In the genomic region with DNA sequence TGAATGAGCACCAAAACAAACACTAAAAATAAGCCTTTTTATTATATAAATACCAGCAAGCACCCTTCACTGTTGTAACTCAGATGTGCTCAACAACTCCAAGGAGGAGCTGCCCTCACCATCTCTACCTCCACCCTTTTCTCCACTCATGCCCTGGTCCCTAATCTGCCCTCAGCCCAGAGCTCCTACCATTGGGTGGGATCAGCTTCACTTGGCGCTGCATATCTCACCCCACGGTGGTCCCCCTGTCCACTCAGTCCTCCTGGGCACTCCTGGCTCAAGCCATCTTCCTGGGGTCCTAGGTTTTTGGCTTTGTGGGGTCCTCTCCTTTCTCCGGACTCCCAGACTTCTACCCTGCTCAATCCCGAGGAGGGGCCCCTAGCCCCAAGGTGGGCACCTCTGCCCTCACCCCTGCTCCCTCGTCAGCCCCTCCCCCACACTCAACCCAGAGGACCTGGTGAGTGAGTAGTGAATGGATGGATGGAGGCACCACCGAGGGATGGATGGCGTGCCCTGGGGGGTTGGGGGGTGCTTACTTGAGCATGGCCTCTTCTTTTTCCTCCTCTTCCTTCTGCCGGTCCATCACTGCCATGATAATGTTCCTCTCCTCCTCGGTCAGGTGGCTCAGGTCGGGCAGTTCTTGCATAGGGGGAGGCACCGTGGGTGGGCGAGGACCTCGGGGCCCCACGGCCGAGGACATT, we compare ENCODE assay signal across 8 mouse cellular contexts. TPM values are rescaled to one million over a fixed set of nuclear protein-coding genes. Genes with fewer than 3 reads are reported as not detected.
DNase-seq lines count a peak whose midpoint lies in the region; ATAC-seq and TF ChIP-seq lines count a peak whose summit lies in the region.

No protein-coding gene starts in this region.

- peak overlapping the region; percentile 82 for H3K4me2 ChIP-seq in forebrain, embryonic 14.5 days (ENCODE audit: low read length)
- H3K4me2 ChIP-seq in midbrain, embryonic 13.5 days (replicated peaks): peak overlapping the region; percentile 81

- peak overlapping the region; percentile 32; the same call in 1 of the 2 replicates for H3K4me3 ChIP-seq in liver, adult 2 months (ENCODE audit: insufficient read depth, low read depth, low read length)
- peak overlapping the region; percentile 70 for H3K4me3 ChIP-seq in forebrain, embryonic 14.5 days (ENCODE audit: low read depth, low read length)
- peak overlapping the region; percentile 82 for H3K4me3 ChIP-seq in midbrain, embryonic 13.5 days (replicated peaks)

- H3K9me3 ChIP-seq in forebrain, embryonic 14.5 days (replicated peaks; ENCODE audit: control insufficient read depth, low read length): no peaks in the 10 kb centered on the region
- no peaks in the 10 kb centered on the region for H3K9me3 ChIP-seq in midbrain, embryonic 13.5 days

- H3K4me1 ChIP-seq in liver, adult 2 months (ENCODE audit: control insufficient read depth, insufficient read depth, low read length): no peaks in the 10 kb centered on the region
- H3K4me1 ChIP-seq in forebrain, embryonic 14.5 days (ENCODE audit: control insufficient read depth, insufficient read depth, low read length): no peaks in the 10 kb centered on the region
- H3K4me1 ChIP-seq in midbrain, embryonic 13.5 days (replicated peaks): peaks cover 34% of the 10 kb centered on the region

- peaks cover 9% of the 10 kb centered on the region for H3K27me3 ChIP-seq in liver, adult 2 months (ENCODE audit: control insufficient read depth, insufficient read depth, low read length)
- H3K27me3 ChIP-seq in forebrain, embryonic 14.5 days (replicated peaks; ENCODE audit: control insufficient read depth, insufficient read depth, low read length): no peaks in the 10 kb centered on the region
- no peaks in the 10 kb centered on the region for H3K27me3 ChIP-seq in midbrain, embryonic 13.5 days

- 15% methylated on average over 15 of the region's 15 CpGs for WGBS in liver, adult 2 months
- 6% methylated on average over 14 of the region's 15 CpGs for WGBS in forebrain, embryonic 14.5 days
- 2% methylated on average over 15 of the region's 15 CpGs for WGBS in midbrain, embryonic 13.5 days

- no peak overlapping the region; the same call in 1 of the 2 replicates for H3K9ac ChIP-seq in liver, adult 2 months (ENCODE audit: low read depth, low read length)
- H3K9ac ChIP-seq in forebrain, embryonic 14.5 days (ENCODE audit: low read length): peak overlapping the region; percentile 93
- H3K9ac ChIP-seq in midbrain, embryonic 13.5 days (replicated peaks): peak overlapping the region; percentile 95

- DNase-seq in liver, adult 2 months (ENCODE audit: extremely low read depth, low read depth, low spot score): no peak
- DNase-seq in liver: no peak
- DNase-seq in cerebellum, adult 8-10 months: peak; percentile 64
- DNase-seq in forebrain, embryonic 14.5 days (ENCODE audit: low spot score): peak; percentile 10
- peak; percentile 26 to 35 for DNase-seq in layer of hippocampus, postnatal 14 days (ENCODE audit: low spot score in 2 of 2)
- DNase-seq in adipocyte (ENCODE audit: low spot score): no peak

- no peak overlapping the region for H3K27ac ChIP-seq in liver, adult 2 months (replicated peaks; ENCODE audit: insufficient read depth, low read depth, low read length)
- peak overlapping the region; percentile 84 for H3K27ac ChIP-seq in forebrain, embryonic 14.5 days (ENCODE audit: low read depth, low read length)
- H3K27ac ChIP-seq in midbrain, embryonic 13.5 days: peak overlapping the region; percentile 90

- no peaks in the 10 kb centered on the region for H3K79me2 ChIP-seq in liver, adult 2 months (ENCODE audit: control insufficient read depth, insufficient read depth, low read length)

- ATAC-seq in forebrain, embryonic 14.5 days: peak; percentile 10
- ATAC-seq in midbrain, embryonic 13.5 days: peak; percentile 66; the same call in 1 of the 2 replicates
- no peak for ATAC-seq in erythroid progenitor cell, adult 5-6 weeks (replicated peaks; ENCODE audit: low FRiP score, poor library complexity, severe bottlenecking)

- no peaks in the 10 kb centered on the region for H3K36me3 ChIP-seq in liver, adult 2 months (ENCODE audit: control insufficient read depth, insufficient read depth, low read length)
- H3K36me3 ChIP-seq in forebrain, embryonic 14.5 days (ENCODE audit: control insufficient read depth, insufficient read depth, low read length): no peaks in the 10 kb centered on the region
- H3K36me3 ChIP-seq in midbrain, embryonic 13.5 days: no peaks in the 10 kb centered on the region

- TF ChIP-seq POLR2A in liver, adult 2 months (IDR thresholded peaks at IDR 0.05; ENCODE audit: extremely low read depth, insufficient read depth, low read length): no peak

- no peak for TF ChIP-seq CTCF in liver, adult 2 months (IDR thresholded peaks at IDR 0.05; ENCODE audit: low read depth, low read length)

RNA-seq across cellular contexts. Expression of a gene that starts 0.6 kb away (rescaled TPM):
- total RNA-seq in liver, adult 2 months (2014; rRNA removed): under 0.01 TPM in 1 of 2 replicates, not detected in the other
- not detected in 2 replicates for polyA plus RNA-seq in liver, adult 2 months (2012; rRNA removed)
- polyA plus RNA-seq in forebrain, embryonic 14.5 days (2014; fragmentation: Nextera tagmentation; extraction: Ambion mirVana): 3.2 and 6.2 TPM in 2 replicates
- 100 to 1,000 TPM; 241 to 261 TPM for total RNA-seq in layer of hippocampus, postnatal 14 days (2021)
- 8.7 and 9.4 TPM in 2 replicates for polyA plus RNA-seq in midbrain, embryonic 13.5 days (2015; fragmentation: Nextera tagmentation; extraction: Ambion mirVana)
- not detected in 2 replicates for total RNA-seq in erythroid progenitor cell, adult 5-6 weeks (2015; ENCODE audit: low replicate concordance)
- total RNA-seq in erythroid progenitor cell, adult 5-6 weeks (2017; ENCODE audit: low replicate concordance): 0.51 TPM in 1 of 2 replicates, not detected in the other

Comparison
In these comparisons a context has a peak if more than half of its experiments do, and no peak if none do; other contexts are left out.
1. DNase-seq: peak in cerebellum, adult 8-10 months (single experiment), forebrain, embryonic 14.5 days (single experiment) and layer of hippocampus, postnatal 14 days (2 of 2); none in liver, adult 2 months (single experiment), liver (single experiment) and adipocyte (single experiment).
2. H3K4me3 ChIP-seq: peak in every context shown above with its lines; median percentile 82 in midbrain, embryonic 13.5 days; 70 in forebrain, embryonic 14.5 days; 32 in liver, adult 2 months.
3. RNA of a gene that starts 0.6 kb away (total RNA-seq): 241 to 261 TPM in layer of hippocampus, postnatal 14 days; under 0.01 TPM in liver, adult 2 months and 0.51 TPM in erythroid progenitor cell, adult 5-6 weeks; every median in the first group is over 100 times any median in the second.